Mouse (Mus musculus) liver, embryonic 14.5 days (tissue): ENCODE measurements at regions not wholly inside any gene's neighbourhood (a gene's known extent, or its start where the extent isn't known, plus 50 kb on each side); places are given as distances from the start of the nearest gene placed in this dataset.

Experiments
- CTCF ChIP-seq: IDR thresholded peaks from 2 replicates; pipeline ENCODE4 v1.5.1; 2016; ENCODE audit warnings: antibody characterized with exemption, low read depth, control low read depth
- EP300 ChIP-seq: IDR thresholded peaks from 2 replicates; pipeline ENCODE4 v1.6.1; 2016; ENCODE audit warnings: antibody characterized with exemption, low read depth

DNA sequence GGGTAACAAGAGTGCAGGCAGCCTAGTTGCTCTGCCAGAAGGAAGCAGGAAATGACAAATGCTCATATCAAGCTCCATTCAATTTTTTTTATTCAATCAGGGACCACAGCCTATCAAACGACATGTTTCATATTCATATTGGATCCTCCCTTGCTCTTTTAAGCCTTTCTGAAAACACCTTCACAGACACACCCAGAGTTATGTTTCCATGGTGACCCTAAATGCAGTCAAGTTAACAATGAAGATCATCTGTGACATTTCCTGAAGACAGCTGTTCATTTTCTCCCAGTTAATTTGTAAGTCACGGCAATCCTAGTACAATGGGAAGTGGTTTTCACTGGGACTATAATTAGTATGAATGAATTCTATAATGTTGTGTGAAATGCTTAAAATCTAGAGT, 839.1 kb upstream of the Rag2 start:
- TF ChIP-seq CTCF (no peak), EP300 (no peak)
